Mouse (Mus musculus) cerebellum, adult 2 months (tissue): Measurements from ENCODE around the gene Adgrl1.

Experiments used
- CTCF ChIP-seq: fragments of 200-500 bp; IDR thresholded peaks from 2 replicates; pipeline ENCODE4 v1.5.1; 2011; ENCODE audit warnings: low read depth, mild to moderate bottlenecking, control low read depth, low read length, moderate library complexity, borderline replicate concordance; ENCODE audit not compliant: insufficient read depth
- POLR2A ChIP-seq: fragments of 200-500 bp; IDR thresholded peaks from 2 replicates; pipeline ENCODE4 v1.6.1; 2011; ENCODE audit warnings: low read length, control low read depth, borderline replicate concordance; ENCODE audit not compliant: insufficient read depth

DNA sequence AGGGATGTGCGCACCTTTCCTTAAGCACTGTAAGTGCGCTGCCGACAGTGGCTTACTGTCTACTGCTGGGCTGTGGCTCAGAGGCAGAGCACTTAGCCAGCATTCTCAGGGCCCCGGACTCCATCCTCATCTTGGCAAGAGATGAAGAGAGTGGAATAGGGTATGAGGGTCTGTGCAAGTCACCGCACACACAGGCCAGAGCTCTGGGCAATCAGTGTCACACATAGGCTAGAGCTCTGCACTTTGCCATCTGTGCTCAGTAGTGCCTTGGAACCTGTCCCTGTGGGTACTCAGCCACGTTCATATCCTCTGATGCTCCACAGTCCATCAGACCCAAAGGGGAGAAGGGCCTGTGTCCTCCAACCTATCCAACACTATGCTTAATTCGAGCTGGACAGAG, 81.6 kb downstream of the Adgrl1 start:
- no peak for TF ChIP-seq CTCF
- TF ChIP-seq POLR2A: no peak
